Mouse (Mus musculus) midbrain, postnatal 0 days (tissue): ENCODE measurements around the gene Rhof. TPM values are rescaled to one million over a fixed set of nuclear protein-coding genes. Genes with fewer than 3 reads are reported as not detected.
A peak's percentile ranks its signal among the peaks of the same experiment; 100 is the strongest.

Experiments
- ATAC-seq: fragments of 200-750 bp; cut with Nextera tagmentation; 2 replicates; pipeline ENCODE4 v1.8.0; 2017; ENCODE audit warnings: moderate number of reproducible peaks, mild to moderate bottlenecking, moderate TSS enrichment, moderate library complexity; ENCODE audit not compliant: low FRiP score
- DNase-seq: peaks from one replicate; pipeline ENCODE4 v3.0.0-alpha.2; 2015; ENCODE audit warnings: low spot score
- H3K27ac ChIP-seq: fragments of 300-500 bp; sonication (generic); 2 replicates; pipeline ENCODE4 v1.5.1; 2014; ENCODE audit warnings: low read depth, mild to moderate bottlenecking, low read length, mixed read lengths
- H3K27me3 ChIP-seq: fragments of 300-500 bp; sonication (generic); 2 replicates; pipeline ENCODE4 v1.6.1; 2014; ENCODE audit warnings: low read length, control low read depth, mixed read lengths; ENCODE audit not compliant: insufficient read depth
- H3K36me3 ChIP-seq: fragments of 300-500 bp; sonication (generic); 2 replicates; pipeline ENCODE4 v1.6.1; 2014; ENCODE audit warnings: low read length, control low read depth, mixed read lengths; ENCODE audit not compliant: insufficient read depth
- H3K4me1 ChIP-seq: fragments of 300-500 bp; sonication (generic); 2 replicates; pipeline ENCODE4 v1.6.1; 2014; ENCODE audit warnings: mild to moderate bottlenecking, control low read depth, antibody characterized with exemption, low read length, mixed read lengths; ENCODE audit not compliant: insufficient read depth
- H3K4me2 ChIP-seq: fragments of 300-500 bp; sonication (generic); 2 replicates; pipeline ENCODE4 v1.6.1; 2014; ENCODE audit warnings: low read depth, mild to moderate bottlenecking, low read length, mixed read lengths; ENCODE audit not compliant: poor library complexity, severe bottlenecking
- H3K4me3 ChIP-seq: fragments of 300-500 bp; sonication (generic); 2 replicates; pipeline ENCODE4 v1.5.1; 2014; ENCODE audit warnings: low read depth, mild to moderate bottlenecking, low read length, moderate library complexity
- H3K9ac ChIP-seq: fragments of 300-500 bp; sonication (generic); replicated peaks from 2 replicates; pipeline ENCODE4 v1.6.1; 2014; ENCODE audit warnings: mild to moderate bottlenecking, low read length, moderate library complexity, mixed read lengths; ENCODE audit not compliant: poor library complexity, severe bottlenecking
- H3K9me3 ChIP-seq: fragments of 300-500 bp; sonication (generic); 2 replicates; pipeline ENCODE4 v1.6.1; 2016; ENCODE audit warnings: low read length, control low read depth
- CTCF ChIP-seq: IDR thresholded peaks from 2 replicates; pipeline ENCODE4 v1.5.1; 2016; ENCODE audit warnings: antibody characterized with exemption, mild to moderate bottlenecking
- WGBS: fragments of 180-500 bp; shearing (Covaris S2); extraction: QIAGEN DNeasy Blood & Tissue Kit; methylation state at CpG from one replicate; pipeline ENCODE4 v1.1.7; 2014; 5-methylcytosine and 5-hydroxymethylcytosine counted together
- polyA plus RNA-seq: library from polyadenylated mRNA; unstranded; fragments of >200 nt; fragmentation: Nextera tagmentation; extraction: Ambion mirVana; gene quantifications from 2 replicates; pipeline ENCODE4 v1.2.1, GENCODE M21; 2015
- total RNA-seq: library from RNA; depleted of rRNA; stranded (reverse); fragments of >200 nt; gene quantifications from 2 replicates; pipeline ENCODE4 v1.2.3, GENCODE M21; 2014

Gene Rhof
- total and polyA plus RNA-seq, 2 experiments from 2014 or later, result 41.7 to 47.8 TPM

- 88% methylated on average over 10 of the region's 10 CpGs for WGBS
- ATAC-seq (no peak), DNase-seq (no peak)
Observed at GRCm38 (mm10) chr5:123090560-123091306, 41.8 kb downstream of the Rhof start.

DNA sequence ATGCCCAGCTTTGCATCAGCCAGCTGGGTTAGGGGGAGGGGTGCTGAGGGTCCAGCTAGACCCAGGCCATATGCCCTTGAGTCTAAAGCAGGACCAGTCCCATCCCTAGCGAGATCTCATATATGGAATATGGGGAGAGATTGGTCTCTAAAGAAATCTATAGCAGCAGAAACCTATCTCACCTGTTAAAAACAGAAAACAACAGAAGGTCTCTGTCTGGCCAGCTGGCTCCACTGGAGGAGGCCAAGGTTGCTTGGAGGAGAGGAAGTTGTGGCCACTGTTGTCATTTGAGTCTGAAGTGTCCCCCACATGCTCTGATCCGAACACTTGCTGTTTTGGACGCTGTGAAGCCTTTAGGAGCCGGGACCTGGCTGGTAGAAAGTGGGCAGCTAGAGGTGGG, 43.7 kb downstream of the Rhof start:
- no peak for TF ChIP-seq CTCF
- WGBS, result 85% methylated on average over 4 of the region's 4 CpGs
- no peak for ATAC-seq
- Histone ChIP-seq H3K36me3 (no peaks in the 10 kb centered on the region), H3K4me3 (no peak overlapping the region), H3K4me2 (no peak overlapping the region), H3K27me3 (no peaks in the 10 kb centered on the region), H3K9ac (no peak overlapping the region), H3K4me1 (no peaks in the 10 kb centered on the region), H3K27ac (no peak overlapping the region), H3K9me3 (no peaks in the 10 kb centered on the region)
- DNase-seq, result no peak

More at GRCm38 (mm10) chr5:123090560-123091306, 41.8 kb downstream of the Rhof start:
- Histone ChIP-seq H3K36me3 (no peaks in the 10 kb centered on the region), H3K9me3 (no peaks in the 10 kb centered on the region), H3K4me1 (no peaks in the 10 kb centered on the region), H3K4me2 (no peak overlapping the region), H3K4me3 (no peak overlapping the region), H3K27me3 (no peaks in the 10 kb centered on the region), H3K27ac (no peak overlapping the region), H3K9ac (no peak overlapping the region)
- TF ChIP-seq CTCF, result no peak

DNA sequence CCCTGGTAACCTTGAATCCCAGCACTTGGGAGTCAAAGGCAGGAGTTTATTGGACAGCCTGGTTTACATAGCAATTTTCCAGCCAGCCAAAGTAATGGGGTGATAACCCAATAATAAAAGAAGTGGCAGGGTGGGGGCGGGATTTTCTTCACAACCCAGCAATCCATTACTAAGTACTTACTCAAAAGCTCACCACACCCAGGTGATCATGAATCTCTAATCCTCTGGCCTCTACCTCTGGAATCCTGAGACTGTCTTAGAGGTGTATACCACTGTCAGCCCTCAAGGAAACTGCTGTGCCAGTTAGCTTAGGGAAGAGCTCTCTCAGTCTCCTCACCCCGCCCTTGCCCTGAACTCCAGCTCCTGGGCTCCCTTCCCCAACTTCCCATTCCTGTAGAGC, 46.0 kb downstream of the Rhof start:
- H3K4me3 ChIP-seq, result no peak overlapping the region
- no peak for TF ChIP-seq CTCF
- no peaks in the 10 kb centered on the region for H3K9me3 ChIP-seq
- no peak for ATAC-seq
- H3K4me1 ChIP-seq, result no peaks in the 10 kb centered on the region
- WGBS, result 91% methylated on average over 2 of the region's 2 CpGs
- no peaks in the 10 kb centered on the region for H3K36me3 ChIP-seq
- no peak overlapping the region for H3K9ac ChIP-seq
- H3K27me3 ChIP-seq, result no peaks in the 10 kb centered on the region
- no peak for DNase-seq
- H3K4me2 ChIP-seq, result no peak overlapping the region
- H3K27ac ChIP-seq, result no peak overlapping the region

GRCm38 (mm10) chr5:123083340-123084050, 49.0 kb downstream of the Rhof start:
- 73% methylated on average over 13 of the region's 13 CpGs for WGBS
- no peak for DNase-seq

GRCm38 (mm10) chr5:123080510-123080909, 52.0 kb downstream of the Rhof start:
- peak; percentile 32; the same call in 1 of the 2 replicates for TF ChIP-seq CTCF
- WGBS, result 95% methylated on average over 13 of the region's 13 CpGs
- H3K4me3 ChIP-seq, result no peak overlapping the region
- DNase-seq (no peak), ATAC-seq (no peak)
- H3K36me3 ChIP-seq, result no peaks in the 10 kb centered on the region
- H3K4me1 ChIP-seq, result peaks cover 7% of the 10 kb centered on the region; the same call in 1 of the 2 replicates
- H3K27me3 ChIP-seq, result no peaks in the 10 kb centered on the region
- no peak overlapping the region for H3K9ac ChIP-seq
- H3K27ac ChIP-seq, result no peak overlapping the region
- H3K9me3 ChIP-seq, result no peaks in the 10 kb centered on the region
- no peak overlapping the region for H3K4me2 ChIP-seq

More at GRCm38 (mm10) chr5:123083340-123084050, 49.0 kb downstream of the Rhof start:
- no peak overlapping the region for H3K9ac ChIP-seq
- H3K4me1 ChIP-seq, result no peaks in the 10 kb centered on the region
- H3K27me3 ChIP-seq, result no peaks in the 10 kb centered on the region
- H3K4me2 ChIP-seq, result no peak overlapping the region
- TF ChIP-seq CTCF, result no peak
- no peaks in the 10 kb centered on the region for H3K9me3 ChIP-seq
- H3K27ac ChIP-seq, result no peak overlapping the region
- H3K4me3 ChIP-seq, result no peak overlapping the region
- no peaks in the 10 kb centered on the region for H3K36me3 ChIP-seq
- no peak for ATAC-seq

GRCm38 (mm10) chr5:123080041-123080440, 52.5 kb downstream of the Rhof start:
- Histone ChIP-seq H3K27me3 (no peaks in the 10 kb centered on the region), H3K4me3 (no peak overlapping the region), H3K9ac (no peak overlapping the region), H3K4me2 (no peak overlapping the region), H3K27ac (no peak overlapping the region), H3K9me3 (no peaks in the 10 kb centered on the region), H3K4me1 (peaks cover 7% of the 10 kb centered on the region; the same call in 1 of the 2 replicates), H3K36me3 (no peaks in the 10 kb centered on the region)
- no peak for TF ChIP-seq CTCF
- no peak for DNase-seq
- ATAC-seq, result no peak
- WGBS, result 87% methylated on average over 8 of the region's 8 CpGs
